Mouse (Mus musculus): Measurements from ENCODE around the gene Tap2. TPM values are rescaled to one million over a fixed set of nuclear protein-coding genes. Genes with fewer than 3 reads are reported as not detected.

The Tap2 gene
- 100 to 1,000 TPM in 1 of 2 experiments, 10 to 100 TPM in 1; 78.9 to 260 TPM for polyA plus RNA-seq (2017; shearing (Covaris generic))

DNA sequence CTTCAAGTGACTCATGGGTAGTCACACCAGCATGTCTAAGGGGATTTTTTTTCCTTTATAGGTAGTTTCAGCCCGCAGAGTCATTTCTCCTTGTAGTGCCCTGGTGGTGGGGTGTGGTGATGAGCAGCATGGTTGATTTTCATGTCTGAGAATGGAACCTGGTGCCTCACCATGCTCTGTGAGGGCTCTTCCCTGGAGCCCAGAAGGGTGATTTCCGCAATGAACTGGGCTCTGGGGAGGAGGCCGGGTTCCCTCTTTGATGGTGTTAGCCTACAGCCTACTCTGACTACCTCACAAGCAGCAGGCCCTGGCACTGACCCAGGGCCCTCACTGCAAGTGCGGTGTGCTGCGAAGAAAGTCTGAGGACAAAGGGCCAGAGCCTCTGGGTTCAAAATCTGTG, at the start of gene Tap2:
TSS of gene Tap2 (plus strand) at position 84 of the 400 bp plus-strand sequence.
- ATAC-seq: peak; percentile 47

DNA sequence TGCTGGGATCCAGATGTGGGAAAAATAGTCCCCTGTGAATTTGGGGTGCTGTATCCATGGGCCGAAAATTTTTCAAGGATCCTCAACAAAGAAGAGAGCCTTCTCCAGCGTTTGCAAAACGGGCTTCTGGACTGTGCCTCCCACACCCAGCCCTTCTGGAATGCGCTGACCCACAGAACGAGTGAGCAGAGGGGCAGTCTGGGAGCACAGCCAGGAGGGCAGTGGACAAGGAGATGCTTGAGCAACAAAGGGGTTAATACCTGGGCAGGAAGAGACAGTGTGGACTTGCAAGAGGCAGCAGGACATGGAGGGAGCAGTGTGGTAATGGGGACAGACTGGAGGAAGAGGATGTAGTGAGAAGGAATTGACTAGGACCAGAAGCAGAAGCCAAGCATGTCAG, 47.8 kb upstream of the Tap2 start:
- no peak for ATAC-seq

DNA sequence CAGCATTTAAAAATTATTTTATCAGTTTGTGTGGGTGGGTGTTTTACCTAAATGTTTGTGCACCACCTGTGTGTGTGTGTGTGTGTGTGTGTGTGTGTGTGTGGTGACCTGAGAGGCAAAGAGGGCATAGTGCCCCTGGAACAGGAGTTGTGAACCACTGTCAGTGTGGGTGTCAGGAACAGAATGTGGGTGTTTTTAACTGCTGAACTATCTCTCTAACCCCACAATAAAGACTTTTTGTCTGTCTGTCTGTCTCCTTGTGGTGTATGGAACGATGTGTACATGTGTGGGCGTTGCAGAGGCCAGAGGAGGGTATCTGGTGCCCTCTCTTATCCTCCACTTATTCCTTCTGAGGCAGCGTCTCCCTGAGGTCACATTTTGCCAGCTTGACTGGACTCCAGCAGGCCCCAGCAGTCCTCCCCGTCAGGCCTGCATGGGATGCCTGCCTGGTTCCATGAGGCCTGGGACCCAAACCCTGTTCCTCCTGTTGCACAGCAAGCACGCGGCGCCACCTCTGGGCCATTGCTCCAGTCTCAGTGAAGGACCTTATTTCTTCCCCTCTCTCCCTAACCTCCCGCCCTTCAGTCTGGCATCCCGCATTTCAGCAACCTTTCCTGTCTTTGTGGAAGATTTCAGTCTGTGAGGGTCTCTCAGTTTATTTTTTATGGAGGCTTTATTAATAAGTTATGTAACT, 39.0 kb upstream of the Tap2 start:
- peak; percentile 38 for ATAC-seq

DNA sequence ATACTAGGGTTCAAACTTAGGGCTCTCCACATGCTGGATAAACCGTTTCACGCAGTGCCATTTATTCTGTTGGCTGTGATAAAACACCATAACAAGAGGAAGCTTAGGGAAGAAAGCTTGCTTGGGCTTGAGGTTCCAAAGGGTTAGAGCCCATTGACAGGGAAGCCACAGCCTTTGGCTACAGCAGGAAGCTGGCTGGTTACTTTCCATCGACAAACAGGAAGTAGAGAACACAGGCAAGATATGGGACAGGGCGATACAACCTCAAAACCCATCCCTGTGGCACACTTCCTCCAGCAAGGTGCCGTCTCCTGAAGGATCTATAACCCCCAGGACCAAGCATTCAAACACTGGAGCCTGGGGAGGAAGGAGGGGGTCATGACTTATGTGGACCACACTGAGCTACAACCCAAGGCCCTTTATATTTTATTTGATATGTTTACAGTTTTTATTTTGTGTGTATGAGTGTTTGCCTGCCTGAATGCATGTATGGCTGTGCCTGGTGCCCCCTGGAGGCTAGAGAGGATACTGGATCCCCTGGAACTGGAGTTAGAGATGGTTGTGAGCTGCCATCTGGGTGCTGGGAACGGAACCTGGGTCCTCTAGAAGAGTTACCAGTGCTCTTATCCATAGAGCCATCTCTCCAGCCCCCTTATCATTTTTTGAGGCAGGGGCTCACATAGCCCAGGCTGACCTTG, 38.1 kb upstream of the Tap2 start:
- peak; percentile 56 for ATAC-seq

DNA sequence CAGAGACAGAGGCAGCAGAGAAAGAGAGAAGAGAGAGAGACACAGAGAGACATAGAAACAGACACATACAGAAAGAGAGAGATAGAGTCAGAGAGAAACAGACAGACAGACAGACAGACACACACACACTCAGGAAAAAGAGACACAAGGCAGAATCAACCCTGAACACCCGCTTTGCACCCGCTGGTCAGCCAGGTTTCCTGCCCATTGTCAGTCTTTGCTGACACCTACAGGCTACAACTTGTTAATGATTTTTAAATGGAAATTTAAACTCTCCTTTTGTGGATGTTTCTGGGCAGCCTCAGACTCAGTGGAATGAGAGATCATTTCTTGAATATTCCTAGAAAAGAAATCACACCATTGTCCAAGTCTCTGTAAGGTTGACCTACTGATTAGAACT, 34.0 kb upstream of the Tap2 start:
- ATAC-seq: peak; percentile 19

DNA sequence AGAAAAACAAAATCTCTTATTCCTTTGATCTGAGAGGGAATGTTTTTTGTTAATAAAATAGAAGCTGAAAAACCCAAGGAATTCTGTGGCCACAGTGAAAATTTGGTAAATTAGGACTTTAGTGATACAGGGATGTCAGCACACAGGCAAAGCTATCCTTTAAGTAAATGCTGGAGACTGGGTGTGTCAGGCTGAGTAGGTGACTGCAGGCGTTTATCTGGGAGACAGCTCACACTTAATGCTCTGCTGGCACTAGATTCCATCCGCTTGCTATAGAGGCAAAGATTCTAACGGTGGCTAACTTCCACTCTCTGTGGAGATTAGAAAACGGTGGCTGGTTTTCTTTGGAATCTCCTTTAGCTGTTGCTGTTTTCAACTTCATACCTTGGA, 32.8 kb upstream of the Tap2 start:
- ATAC-seq: peak; percentile 9

DNA sequence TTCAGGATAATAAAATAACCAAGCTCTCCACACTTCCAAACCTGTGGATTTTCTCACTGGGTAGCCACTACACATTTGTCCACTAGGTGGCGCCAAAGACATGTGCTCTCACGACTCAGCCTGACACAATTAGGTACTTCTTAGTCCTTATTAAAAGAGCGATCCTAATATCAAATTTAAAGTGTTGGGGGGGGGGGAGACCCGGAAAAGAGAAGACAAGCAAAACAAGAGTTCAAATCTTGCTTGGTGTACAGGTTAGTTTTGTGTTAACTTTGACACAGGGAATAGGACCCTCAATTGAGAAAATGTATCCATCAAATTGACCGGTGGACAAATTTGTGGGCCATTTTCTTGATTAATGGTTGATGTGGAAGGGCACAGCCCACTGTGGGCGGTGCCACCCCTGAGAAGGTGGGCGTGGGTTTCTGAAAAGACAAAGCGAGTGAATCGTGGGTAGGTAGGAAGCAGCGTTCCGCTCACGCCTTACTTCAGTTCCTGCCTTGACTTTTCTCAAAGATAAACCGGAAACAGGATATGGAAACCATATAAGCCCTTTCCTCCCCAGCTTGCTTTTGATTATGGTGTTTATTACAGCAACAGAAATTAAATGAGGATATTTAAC, 32.3 kb upstream of the Tap2 start:
- peak; percentile 91 for ATAC-seq

DNA sequence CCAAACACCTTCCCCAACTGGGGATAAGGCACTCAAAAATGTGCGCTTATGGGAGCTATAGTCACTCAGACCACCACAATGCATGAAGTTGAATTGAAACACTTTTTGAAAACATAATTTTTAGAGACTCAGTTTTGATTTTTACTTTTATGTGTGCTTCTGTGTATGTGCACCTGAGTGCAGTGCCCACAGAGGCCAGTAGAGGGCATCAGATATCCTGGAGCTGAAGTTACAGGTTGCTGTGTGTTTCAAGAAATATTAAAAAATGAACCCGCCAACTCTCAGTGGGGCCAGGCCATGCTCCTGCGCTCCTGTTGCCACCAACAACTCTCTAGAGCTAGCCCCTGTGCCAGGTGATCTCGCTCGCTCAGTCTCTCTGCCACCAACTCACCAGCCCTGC, 30.8 kb upstream of the Tap2 start:
- no peak for ATAC-seq

DNA sequence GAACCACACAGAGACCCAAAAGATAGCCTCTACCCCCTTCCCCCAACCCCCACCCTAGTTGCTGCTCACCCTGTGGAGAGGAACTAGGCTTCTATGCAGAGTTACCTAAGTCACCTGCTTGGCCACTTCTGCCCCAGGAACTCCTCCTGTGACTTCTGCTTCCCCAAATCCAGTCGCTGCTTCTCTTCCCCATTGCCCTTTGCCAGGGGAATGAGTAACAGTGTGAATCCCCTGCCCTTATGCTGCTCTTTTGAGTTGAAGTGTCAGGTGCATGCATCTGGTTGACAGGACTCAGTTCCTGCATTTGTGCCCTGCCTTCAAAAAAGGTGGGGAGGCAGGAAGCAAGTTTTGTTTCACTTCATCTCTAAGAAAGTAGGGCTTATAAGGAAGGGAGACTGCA, 29.3 kb upstream of the Tap2 start:
- no peak for ATAC-seq

DNA sequence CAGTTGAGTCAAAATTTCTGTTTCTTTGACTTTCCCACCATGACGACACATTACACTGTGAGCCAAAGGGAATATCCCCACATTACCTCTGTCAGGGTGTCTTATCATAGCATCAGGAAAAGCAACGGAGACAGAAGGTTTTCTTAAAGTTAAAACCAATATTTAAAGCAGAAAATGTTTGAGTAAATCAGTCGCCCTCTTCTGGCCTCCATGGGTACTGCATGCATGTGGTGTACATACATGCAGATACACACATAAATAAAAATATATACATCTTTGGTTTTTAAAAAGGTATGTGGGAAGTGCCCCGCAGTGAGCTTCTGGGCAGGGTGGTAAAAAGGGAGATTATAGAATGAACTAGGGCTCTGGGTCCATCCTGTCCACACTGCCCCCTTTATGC, 26.1 kb upstream of the Tap2 start:
- no peak for ATAC-seq

DNA sequence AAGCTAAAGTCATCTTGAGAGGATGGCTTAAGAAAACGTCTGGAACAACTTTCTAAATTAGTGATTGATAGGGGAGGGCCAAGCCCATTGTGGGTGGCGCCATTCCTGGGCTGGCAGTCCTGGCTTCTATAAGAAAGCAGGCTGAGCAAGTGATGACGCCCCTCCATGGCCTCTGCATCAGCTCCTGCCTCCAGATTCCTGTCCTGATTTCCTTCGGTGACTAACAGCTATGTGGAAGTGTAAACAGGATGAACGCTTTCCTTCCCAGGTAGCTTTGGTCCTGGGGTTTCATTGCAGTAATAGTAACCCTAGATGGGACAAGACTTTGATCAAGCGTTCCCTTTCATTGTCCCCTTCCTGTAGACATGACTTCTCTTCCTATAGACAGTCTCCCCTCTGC, 24.3 kb upstream of the Tap2 start:
- ATAC-seq: no peak

DNA sequence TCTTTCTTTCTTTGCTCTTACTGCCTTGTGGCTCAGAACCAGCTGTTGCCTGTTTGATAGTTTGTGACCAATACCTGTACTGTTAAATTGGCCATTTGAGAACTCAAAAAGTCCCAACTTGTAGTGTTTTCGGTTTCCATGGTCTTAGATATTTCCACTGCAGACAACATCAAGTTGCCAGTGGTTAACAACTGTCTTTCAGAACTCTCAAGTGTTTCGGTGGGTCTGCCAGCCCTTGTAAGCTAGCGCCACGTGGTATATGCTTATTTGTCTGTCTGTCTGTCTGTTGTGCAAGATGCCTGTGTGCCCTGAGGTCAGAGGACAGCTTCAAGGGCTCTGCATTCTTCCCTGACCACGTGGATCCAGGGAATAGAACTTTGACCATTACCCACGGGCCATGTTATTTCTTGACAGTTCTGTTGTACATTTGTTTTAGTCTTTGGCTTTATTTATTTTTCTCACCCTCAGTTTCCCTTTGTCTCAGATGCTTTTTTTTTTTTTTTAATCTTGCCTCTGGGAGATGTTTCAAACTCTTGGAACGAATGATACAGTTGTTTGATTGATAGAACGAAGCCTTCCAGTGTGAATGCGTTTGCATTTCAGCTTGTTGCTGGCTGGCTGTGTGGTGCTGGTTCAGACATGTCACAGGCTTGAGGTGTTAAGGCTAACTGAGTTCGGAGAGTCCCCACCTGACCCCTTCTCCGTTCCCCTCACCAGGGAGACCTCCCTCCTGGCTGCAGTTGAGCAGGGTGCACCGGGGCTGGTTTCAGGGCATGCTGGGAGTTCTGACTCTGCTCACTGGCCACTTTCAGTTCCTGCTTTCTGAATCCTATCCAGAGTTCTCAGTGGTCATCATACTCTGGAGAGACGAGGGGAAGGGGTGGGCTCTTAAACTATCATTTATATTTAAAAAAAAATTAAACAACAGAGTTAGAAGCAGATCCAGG, 23.1 kb upstream of the Tap2 start:
- peak; percentile 26 for ATAC-seq

DNA sequence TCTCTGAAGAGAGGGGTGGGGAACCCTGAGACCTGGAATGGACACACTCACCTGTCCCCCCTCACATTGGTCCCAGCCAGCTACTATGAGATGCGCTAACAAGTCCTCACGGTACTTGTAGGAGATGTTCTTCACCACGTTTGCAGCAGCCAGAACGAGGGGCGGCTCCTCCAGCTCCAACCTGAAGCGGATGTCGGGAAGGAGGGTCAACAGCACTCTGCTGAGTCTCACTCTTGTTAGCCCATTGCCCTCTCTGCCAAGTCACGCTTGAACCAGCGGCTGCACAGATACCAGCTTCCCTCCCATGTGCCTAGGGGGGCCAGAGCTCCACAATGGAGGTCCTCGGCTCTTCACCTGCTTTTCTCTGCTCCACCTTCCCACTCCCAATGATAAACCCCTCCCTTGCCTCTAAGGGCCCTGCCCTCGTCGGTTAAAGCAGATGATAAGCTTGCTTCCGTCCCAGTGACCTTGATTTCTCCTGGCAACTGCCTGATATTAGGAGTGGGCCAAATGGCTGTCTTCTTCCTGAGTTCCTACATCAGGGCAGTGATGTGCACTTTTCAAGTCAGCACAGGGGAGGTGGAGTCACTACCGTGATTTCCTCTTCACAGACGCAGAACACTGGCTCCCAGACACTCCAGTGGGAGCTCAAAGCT, 19.6 kb upstream of the Tap2 start:
- no peak for ATAC-seq

DNA sequence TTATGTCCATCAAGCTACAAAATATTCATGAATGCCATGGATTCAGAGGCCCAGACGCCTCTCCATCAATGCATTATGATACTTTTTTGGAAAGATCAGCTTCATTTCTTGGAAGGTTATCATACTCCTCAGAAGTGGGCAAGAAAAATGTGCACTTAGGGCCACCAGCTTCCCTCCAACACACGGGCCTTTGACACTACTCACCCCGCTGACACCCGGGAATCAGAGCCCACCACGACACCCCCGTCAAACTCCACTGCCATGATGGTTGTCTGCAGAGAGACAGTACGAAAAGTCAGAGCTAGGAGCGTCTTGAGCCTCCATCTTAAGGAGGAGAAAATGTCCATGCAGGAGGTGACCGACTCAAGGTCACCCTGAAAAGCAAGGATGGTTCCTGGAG, 17.8 kb upstream of the Tap2 start:
- no peak for ATAC-seq

DNA sequence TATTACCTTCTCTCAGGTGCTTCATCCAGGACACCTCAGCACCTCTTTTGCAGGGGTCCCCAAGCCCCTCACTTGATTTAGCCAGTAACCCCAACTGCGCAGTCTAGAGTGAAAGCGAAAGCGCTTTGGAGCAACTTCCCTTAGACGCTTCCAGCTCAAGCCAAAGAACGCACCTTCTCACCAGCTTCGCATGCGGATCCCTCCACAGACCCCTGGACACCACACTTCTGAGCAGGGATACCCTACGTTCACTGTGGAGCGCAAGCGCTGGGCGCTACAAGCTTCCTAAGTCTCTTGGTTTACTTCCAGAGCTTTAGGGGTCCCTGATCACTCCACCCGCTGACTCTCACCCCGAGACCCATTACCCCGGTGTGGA, 16.5 kb upstream of the Tap2 start:
- ATAC-seq: peak; percentile 48

DNA sequence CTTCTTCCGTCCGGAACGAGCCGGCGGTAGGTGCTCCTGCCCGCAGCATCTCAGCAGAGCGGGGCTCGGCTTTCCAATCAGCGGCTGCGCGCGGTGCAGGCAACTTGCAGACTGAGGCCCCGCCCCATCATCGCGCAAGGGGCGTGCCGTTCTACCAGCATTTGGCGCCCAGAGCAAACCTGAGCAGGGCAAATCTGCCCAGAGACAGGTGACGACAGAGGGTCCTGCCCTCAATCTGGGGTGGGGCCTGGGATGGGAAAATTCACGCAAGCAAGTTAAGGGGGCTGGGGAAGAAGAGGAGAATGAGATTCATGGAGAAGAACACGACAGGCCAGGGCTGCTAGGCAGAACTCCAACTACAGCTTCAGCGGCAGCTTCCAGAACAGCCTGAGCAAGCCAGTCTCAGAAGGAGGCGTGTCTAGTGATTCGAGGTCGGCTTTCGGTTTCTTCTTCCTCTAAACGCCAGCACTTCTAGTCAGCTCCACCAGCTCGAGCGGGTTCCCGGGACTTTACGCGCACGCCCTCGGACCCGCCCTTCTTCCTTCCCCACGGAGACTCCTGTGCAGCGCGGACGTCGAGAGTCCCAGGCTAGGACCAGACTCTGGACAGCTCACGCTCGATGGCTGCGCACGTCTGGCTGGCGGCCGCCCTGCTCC, 15.9 kb upstream of the Tap2 start, which contains the start of the genes Tap1 and Psmb9:
TSS of gene Tap1 (plus strand) at position 293 of the 656 bp plus-strand sequence.
TSS of gene Psmb9 (minus strand) at position 504 of the 656 bp plus-strand sequence.
- ATAC-seq: peak; percentile 90

DNA sequence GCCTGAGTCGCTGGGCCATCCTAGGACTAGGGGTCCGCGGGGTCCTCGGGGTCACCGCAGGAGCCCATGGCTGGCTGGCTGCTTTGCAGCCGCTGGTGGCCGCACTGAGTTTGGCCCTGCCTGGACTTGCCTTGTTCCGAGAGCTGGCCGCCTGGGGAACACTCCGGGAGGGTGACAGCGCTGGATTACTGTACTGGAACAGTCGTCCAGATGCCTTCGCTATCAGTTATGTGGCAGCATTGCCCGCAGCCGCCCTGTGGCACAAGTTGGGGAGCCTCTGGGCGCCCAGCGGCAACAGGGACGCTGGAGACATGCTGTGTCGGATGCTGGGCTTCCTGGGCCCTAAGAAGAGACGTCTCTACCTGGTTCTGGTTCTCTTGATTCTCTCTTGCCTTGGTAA, 15.3 kb upstream of the Tap2 start:
- no peak for ATAC-seq

DNA sequence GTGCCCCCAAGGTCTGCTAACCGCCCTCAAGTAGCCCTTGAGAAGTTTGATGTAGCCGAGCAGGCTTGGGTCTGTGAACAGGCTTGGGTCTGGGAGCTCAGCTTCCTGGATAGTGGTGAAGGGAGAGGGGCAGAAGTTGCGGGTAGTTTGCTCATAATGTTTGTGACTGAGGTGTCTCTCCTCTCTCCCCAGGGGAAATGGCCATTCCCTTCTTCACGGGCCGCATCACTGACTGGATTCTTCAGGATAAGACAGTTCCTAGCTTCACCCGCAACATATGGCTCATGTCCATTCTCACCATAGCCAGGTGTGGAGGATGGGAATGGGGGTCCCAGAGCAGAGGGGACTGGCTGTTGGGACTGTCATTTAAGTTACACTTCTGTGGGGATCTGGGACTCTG, 14.3 kb upstream of the Tap2 start:
- ATAC-seq: no peak

DNA sequence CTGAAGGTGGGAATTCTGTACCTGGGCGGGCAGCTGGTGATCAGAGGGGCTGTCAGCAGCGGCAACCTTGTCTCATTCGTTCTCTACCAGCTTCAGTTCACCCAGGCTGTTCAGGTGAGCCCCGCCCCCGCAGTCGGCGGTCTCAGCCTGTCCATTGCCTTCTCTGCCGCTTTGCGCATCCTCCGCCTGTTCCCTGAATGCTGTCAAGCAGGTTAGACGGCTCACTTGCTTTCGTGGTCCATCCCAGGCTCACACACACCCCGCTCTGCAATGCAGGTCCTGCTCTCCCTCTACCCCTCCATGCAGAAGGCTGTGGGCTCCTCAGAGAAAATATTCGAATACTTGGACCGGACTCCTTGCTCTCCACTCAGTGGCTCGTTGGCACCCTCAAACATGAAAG, 10.5 kb upstream of the Tap2 start:
- ATAC-seq: no peak

DNA sequence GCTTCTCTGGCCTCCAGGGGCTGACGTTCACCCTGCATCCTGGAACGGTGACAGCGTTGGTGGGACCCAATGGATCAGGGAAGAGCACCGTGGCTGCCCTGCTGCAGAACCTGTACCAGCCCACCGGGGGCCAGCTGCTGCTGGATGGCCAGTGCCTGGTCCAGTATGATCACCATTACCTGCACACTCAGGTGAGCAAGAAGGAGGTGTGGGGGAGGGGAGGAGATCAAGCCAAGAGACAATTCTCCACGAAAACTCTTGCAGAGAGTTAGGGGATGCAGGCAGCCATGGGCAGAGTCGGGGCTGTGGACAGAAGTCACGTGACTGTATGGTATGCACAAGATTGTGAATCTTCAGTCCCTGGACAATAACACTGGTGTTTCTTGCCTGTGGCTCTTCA, 9.9 kb upstream of the Tap2 start:
- no peak for ATAC-seq

DNA sequence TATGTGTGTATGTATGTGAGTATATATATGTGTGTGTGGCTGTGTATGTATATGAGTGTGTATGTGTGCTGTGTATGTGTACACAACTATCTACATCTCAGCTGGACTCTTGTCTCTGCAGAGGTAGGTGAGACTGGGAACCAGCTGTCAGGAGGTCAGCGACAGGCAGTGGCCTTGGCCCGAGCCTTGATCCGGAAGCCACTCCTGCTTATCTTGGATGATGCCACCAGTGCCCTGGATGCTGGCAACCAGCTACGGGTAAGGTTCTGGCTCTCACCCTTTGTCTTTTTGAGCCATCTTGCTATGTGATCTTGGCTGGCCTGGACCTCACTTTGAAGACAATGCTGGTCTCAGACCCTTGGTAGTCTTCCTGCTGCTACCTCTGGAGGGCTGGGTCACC, 8.6 kb upstream of the Tap2 start:
- ATAC-seq: no peak

DNA sequence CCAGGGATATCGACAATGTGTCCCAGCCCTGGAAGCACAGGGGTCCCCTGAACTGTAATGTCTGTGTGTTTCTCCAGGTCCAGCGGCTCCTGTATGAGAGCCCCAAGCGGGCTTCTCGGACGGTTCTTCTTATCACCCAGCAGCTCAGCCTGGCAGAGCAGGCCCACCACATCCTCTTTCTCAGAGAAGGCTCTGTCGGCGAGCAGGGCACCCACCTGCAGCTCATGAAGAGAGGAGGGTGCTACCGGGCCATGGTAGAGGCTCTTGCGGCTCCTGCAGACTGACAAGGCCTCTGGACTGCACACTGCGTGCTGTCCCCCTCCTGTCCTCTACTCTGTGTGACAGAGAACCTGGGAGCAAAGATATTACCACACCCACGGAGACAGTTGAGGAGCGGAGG, 6.8 kb upstream of the Tap2 start:
- peak; percentile 78 for ATAC-seq
